Mouse (Mus musculus): ENCODE measurements around the gene Lamp1. TPM values are rescaled to one million over a fixed set of nuclear protein-coding genes. Genes with fewer than 3 reads are reported as not detected.

Lamp1 gene
- polyA plus RNA-seq, 1 experiment from 2014 or later: 199 TPM

DNA sequence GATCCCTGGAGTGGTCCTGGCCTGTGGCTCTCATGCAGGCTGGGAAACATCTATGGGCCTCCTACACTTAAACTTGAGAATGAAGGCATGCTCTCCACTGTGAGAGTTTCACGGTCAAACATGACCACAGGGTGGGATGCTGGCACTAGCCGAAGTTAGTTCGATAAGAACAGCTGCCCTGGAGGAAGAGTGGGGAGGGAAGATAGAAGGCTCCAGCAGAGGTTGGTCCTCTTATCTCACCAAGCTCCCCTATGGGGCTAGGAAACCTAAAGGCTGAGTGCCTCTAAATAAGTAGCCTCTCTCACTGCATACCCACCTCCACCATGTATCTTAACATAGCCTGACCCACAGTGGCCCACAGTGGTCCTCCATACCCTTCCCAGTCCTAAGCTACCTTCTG is 43.8 kb downstream of the Lamp1 start:
- Histone ChIP-seq H3K36me3 (peaks cover 10% of the 10 kb centered on the region), H3K4me3 (peak overlapping the region; percentile 93), H3K9me3 (replicated peaks) (no peaks in the 10 kb centered on the region), H3K4me1 (peaks cover 84% of the 10 kb centered on the region), H3K9ac (peak overlapping the region; percentile 90), H3K4me2 (peak overlapping the region; percentile 98), H3K27ac (peak overlapping the region; percentile 98), H3K27me3 (replicated peaks) (peaks cover 10% of the 10 kb centered on the region; the same call in 1 of the 2 replicates)
- peak; percentile 86 for ATAC-seq
- WGBS (ENCODE audit: insufficient replicate concordance): 15% methylated on average over 3 of the region's 3 CpGs

GRCm38 (mm10) chr8:13203472-13203871 is 44.5 kb downstream of the Lamp1 start:
- Histone ChIP-seq H3K4me1 (peaks cover 89% of the 10 kb centered on the region), H3K27me3 (replicated peaks) (peaks cover 10% of the 10 kb centered on the region; the same call in 1 of the 2 replicates), H3K9me3 (replicated peaks) (no peaks in the 10 kb centered on the region), H3K9ac (peak overlapping the region; percentile 90), H3K27ac (peak overlapping the region; percentile 98), H3K36me3 (peaks cover 10% of the 10 kb centered on the region), H3K4me3 (peak overlapping the region; percentile 93), H3K4me2 (peak overlapping the region; percentile 98)
- 64% methylated on average over 1 of the region's 1 CpGs for WGBS (ENCODE audit: insufficient replicate concordance)
- ATAC-seq: no peak

GRCm38 (mm10) chr8:13204371-13205140 is 45.6 kb downstream of the Lamp1 start:
- 50% methylated on average over 12 of the region's 12 CpGs for WGBS (ENCODE audit: insufficient replicate concordance)
- Histone ChIP-seq H3K27me3 (replicated peaks) (peaks cover 8% of the 10 kb centered on the region; the same call in 1 of the 2 replicates), H3K4me2 (peak overlapping the region; percentile 98), H3K9ac (peak overlapping the region; percentile 42), H3K9me3 (replicated peaks) (no peaks in the 10 kb centered on the region), H3K27ac (peak overlapping the region; percentile 98), H3K36me3 (peaks cover 10% of the 10 kb centered on the region), H3K4me1 (peaks cover 89% of the 10 kb centered on the region), H3K4me3 (peak overlapping the region; percentile 93)
- ATAC-seq: peak; percentile 48

- Histone ChIP-seq H3K9me3 (replicated peaks) (no peaks in the 10 kb centered on the region), H3K36me3 (peaks cover 10% of the 10 kb centered on the region), H3K27me3 (replicated peaks) (peaks cover under 1% of the 10 kb centered on the region; the same call in 1 of the 2 replicates), H3K4me2 (peak overlapping the region; percentile 98), H3K4me1 (peaks cover 89% of the 10 kb centered on the region), H3K9ac (peak overlapping the region; percentile 43; the same call in 1 of the 2 replicates), H3K4me3 (no peak overlapping the region), H3K27ac (peak overlapping the region; percentile 98)
- ATAC-seq: no peak
- 91% methylated on average over 5 of the region's 5 CpGs for WGBS (ENCODE audit: insufficient replicate concordance)
Measured at GRCm38 (mm10) chr8:13205311-13205710, 46.4 kb downstream of the Lamp1 start.

DNA sequence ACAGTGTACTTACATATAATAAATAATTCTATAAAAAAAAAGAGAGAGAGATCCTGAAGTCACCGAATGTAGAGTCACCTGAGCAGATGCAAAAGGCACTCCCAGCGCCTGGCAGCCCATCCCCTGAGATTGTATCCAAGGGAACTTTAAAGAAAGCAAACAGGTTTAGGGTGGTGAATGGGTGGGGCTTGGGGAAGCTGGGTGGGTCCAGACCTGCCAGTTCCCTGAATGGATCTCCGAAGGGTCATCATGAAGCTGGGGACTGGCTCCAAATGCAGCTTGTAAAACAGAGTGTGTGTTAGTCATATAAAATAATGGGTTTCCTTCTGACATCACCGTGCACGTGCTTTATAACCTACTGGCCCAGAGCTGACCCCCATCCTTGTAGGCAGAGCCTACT is 47.3 kb downstream of the Lamp1 start:
- 29% methylated on average over 5 of the region's 5 CpGs for WGBS (ENCODE audit: insufficient replicate concordance)
- peak overlapping the region; percentile 98 for H3K27ac ChIP-seq
- no peak for ATAC-seq
- H3K9me3 ChIP-seq (replicated peaks): no peaks in the 10 kb centered on the region
- no peak overlapping the region for H3K4me3 ChIP-seq
- H3K4me1 ChIP-seq: peaks cover 95% of the 10 kb centered on the region
- peaks cover 10% of the 10 kb centered on the region for H3K36me3 ChIP-seq
- peak overlapping the region; percentile 98 for H3K4me2 ChIP-seq
- peak overlapping the region; percentile 43 for H3K9ac ChIP-seq
- H3K27me3 ChIP-seq (replicated peaks): no peaks in the 10 kb centered on the region

- no peak overlapping the region for H3K4me3 ChIP-seq
- H3K4me2 ChIP-seq: peak overlapping the region; percentile 42
- peak overlapping the region; percentile 98 for H3K27ac ChIP-seq
- peaks cover 88% of the 10 kb centered on the region for H3K4me1 ChIP-seq
- H3K9ac ChIP-seq: peak overlapping the region; percentile 52; the same call in 1 of the 2 replicates
- peak; percentile 80 for ATAC-seq
- H3K36me3 ChIP-seq: peaks cover 5% of the 10 kb centered on the region
- no peaks in the 10 kb centered on the region for H3K27me3 ChIP-seq (replicated peaks)
- 36% methylated on average over 6 of the region's 6 CpGs for WGBS (ENCODE audit: insufficient replicate concordance)
- no peaks in the 10 kb centered on the region for H3K9me3 ChIP-seq (replicated peaks)
Measured at GRCm38 (mm10) chr8:13208627-13209355, 49.8 kb downstream of the Lamp1 start.

- peak overlapping the region; percentile 42 for H3K4me2 ChIP-seq
- no peaks in the 10 kb centered on the region for H3K36me3 ChIP-seq
- no peaks in the 10 kb centered on the region for H3K27me3 ChIP-seq (replicated peaks)
- H3K9ac ChIP-seq: peak overlapping the region; percentile 52; the same call in 1 of the 2 replicates
- H3K9me3 ChIP-seq (replicated peaks): no peaks in the 10 kb centered on the region
- H3K4me1 ChIP-seq: peaks cover 85% of the 10 kb centered on the region
- H3K27ac ChIP-seq: peak overlapping the region; percentile 98
- WGBS (ENCODE audit: insufficient replicate concordance): 74% methylated on average over 1 of the region's 1 CpGs
- ATAC-seq: 0 out of 2 replicates have a peak, but pooled peaks have one; percentile 22
- H3K4me3 ChIP-seq: no peak overlapping the region
Measured at GRCm38 (mm10) chr8:13209770-13210169, 50.8 kb downstream of the Lamp1 start.

DNA sequence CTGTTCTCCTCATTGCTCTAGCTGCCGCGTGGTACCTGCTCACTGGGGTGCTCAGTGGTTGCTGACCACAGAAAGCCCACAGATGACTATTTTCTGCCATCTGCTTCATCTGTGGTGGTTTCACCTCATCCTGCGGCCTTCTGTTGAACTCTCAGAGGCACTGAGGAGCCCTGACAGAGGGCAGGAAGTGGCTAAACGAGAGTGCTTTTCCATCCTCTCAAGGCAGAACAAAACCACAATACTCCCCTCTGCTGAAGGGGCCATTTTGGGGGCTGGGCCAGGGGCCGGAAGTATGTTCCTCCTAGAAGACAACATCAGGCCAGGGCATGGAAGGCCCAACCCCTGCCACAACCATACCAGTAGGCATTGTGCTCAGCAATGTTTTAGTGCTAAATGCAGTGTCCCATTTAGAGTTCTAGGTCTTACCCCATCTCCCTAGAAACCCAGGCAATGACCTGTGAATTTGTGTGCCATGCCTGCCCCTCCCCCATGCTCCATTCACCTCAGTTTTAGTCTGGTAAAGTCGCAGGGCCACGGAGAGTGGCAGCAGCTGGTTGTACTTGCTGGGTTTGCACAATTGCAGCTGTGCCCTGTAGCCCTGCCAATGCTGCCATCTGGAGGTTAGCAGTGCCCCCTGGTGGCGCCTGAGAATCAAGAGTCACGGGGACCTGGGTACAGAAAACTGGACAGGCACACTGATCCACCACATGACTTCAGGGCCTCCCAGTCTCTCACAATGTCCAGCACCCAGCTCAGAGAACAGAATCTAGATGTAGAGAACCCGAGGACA is 54.7 kb downstream of the Lamp1 start:
- peak overlapping the region; percentile 47 for H3K4me2 ChIP-seq
- peaks cover 46% of the 10 kb centered on the region for H3K4me1 ChIP-seq
- peak; percentile 66 for ATAC-seq
- H3K36me3 ChIP-seq: no peaks in the 10 kb centered on the region
- peak overlapping the region; percentile 29; the same call in 1 of the 2 replicates for H3K9ac ChIP-seq
- WGBS (ENCODE audit: insufficient replicate concordance): 5% methylated on average over 10 of the region's 10 CpGs
- H3K27me3 ChIP-seq (replicated peaks): no peaks in the 10 kb centered on the region
- peak overlapping the region; percentile 57 for H3K27ac ChIP-seq
- H3K4me3 ChIP-seq: no peak overlapping the region
- H3K9me3 ChIP-seq (replicated peaks): no peaks in the 10 kb centered on the region

GRCm38 (mm10) chr8:13216386-13216785 is 57.4 kb downstream of the Lamp1 start:
- Histone ChIP-seq H3K4me3 (no peak overlapping the region), H3K36me3 (no peaks in the 10 kb centered on the region), H3K4me2 (no peak overlapping the region), H3K9ac (no peak overlapping the region), H3K27ac (no peak overlapping the region), H3K27me3 (replicated peaks) (peaks cover 12% of the 10 kb centered on the region), H3K4me1 (peaks cover 23% of the 10 kb centered on the region), H3K9me3 (replicated peaks) (no peaks in the 10 kb centered on the region)
- no peak for ATAC-seq
- 71% methylated on average over 8 of the region's 8 CpGs for WGBS (ENCODE audit: insufficient replicate concordance)

DNA sequence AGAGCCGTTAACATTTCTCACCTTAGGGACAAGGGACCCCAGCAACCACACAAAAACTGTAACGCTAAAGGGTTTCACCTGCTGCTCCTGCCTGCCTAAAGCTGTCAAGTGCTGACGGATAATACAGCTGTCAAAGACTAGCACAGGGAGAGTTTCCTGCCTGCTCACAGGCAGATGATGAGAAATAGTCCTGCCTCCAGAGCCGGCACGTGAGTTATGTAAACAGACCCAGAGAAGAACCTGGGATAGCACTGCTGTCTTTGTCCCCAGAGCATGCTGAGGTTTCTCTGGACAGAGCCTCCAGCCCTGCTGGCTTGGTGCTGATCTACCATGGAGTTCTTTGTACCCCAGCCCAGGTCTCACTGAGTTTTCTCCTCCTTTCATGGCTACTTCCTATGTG is 58.1 kb downstream of the Lamp1 start:
- H3K36me3 ChIP-seq: no peaks in the 10 kb centered on the region
- H3K9me3 ChIP-seq (replicated peaks): no peaks in the 10 kb centered on the region
- H3K4me3 ChIP-seq: no peak overlapping the region
- H3K27me3 ChIP-seq (replicated peaks): peaks cover 19% of the 10 kb centered on the region
- no peak overlapping the region for H3K9ac ChIP-seq
- no peak overlapping the region for H3K27ac ChIP-seq
- H3K4me1 ChIP-seq: peaks cover 23% of the 10 kb centered on the region
- no peak overlapping the region for H3K4me2 ChIP-seq
- ATAC-seq: no peak
- WGBS (ENCODE audit: insufficient replicate concordance): 64% methylated on average over 5 of the region's 5 CpGs

- Histone ChIP-seq H3K4me2 (no peak overlapping the region), H3K27ac (no peak overlapping the region), H3K36me3 (no peaks in the 10 kb centered on the region), H3K4me1 (peaks cover 15% of the 10 kb centered on the region), H3K4me3 (no peak overlapping the region), H3K9ac (no peak overlapping the region), H3K9me3 (replicated peaks) (no peaks in the 10 kb centered on the region), H3K27me3 (replicated peaks) (peaks cover 28% of the 10 kb centered on the region)
- no peak for ATAC-seq
Measured at GRCm38 (mm10) chr8:13217986-13218385, 59.0 kb downstream of the Lamp1 start.

All from liver, embryonic 12.5 days (tissue).